Mouse (Mus musculus) left cerebral cortex, postnatal 36 days (tissue): ENCODE measurements at regions not wholly inside any gene's neighbourhood (a gene's known extent, or its start where the extent isn't known, plus 50 kb on each side); places are given as distances from the start of the nearest gene placed in this dataset.

Experiments used
- DNase-seq, 2 experiments: peaks; one replicate each; pipeline ENCODE4 v3.0.0; 2021 to 2022; ENCODE audit warnings: low spot score in 2 of 2, mixed read lengths in 1 of 2
- intact Hi-C: fragments of 180-260 bp; cut with DNase I; formaldehyde crosslinking; loops from one replicate; pipeline ENCODE4 v1.15.1; 2025

GRCm38 (mm10) chr16:85743022-85743421 is 59.9 kb downstream of the Adamts1 start:
- intact Hi-C loops, result no loop called here
- no peak for DNase-seq

GRCm38 (mm10) chr16:85738606-85739195 is 64.2 kb downstream of the Adamts1 start:
- intact Hi-C loops, result no loop called here
- no peak for DNase-seq

- intact Hi-C loops, result no loop called here
- no peak for DNase-seq
Observed at GRCm38 (mm10) chr16:85728026-85728425, 74.9 kb downstream of the Adamts1 start.

GRCm38 (mm10) chr16:85721968-85722367 is 80.9 kb downstream of the Adamts1 start:
- intact Hi-C loops, result no loop called here
- DNase-seq, result no peak

- DNase-seq, result no peak
- intact Hi-C loops, result no loop called here
Observed at GRCm38 (mm10) chr16:85712291-85712690, 90.6 kb downstream of the Adamts1 start.

GRCm38 (mm10) chr16:85704254-85705020 is 98.5 kb downstream of the Adamts1 start:
- intact Hi-C loops, result no loop called here

GRCm38 (mm10) chr16:85702889-85703480 is 99.9 kb downstream of the Adamts1 start:
- DNase-seq, result no peak
- intact Hi-C loops, result no loop called here

More at GRCm38 (mm10) chr16:85704254-85705020, 98.5 kb downstream of the Adamts1 start:
- no peak for DNase-seq

- no peak for DNase-seq
- intact Hi-C loops, result no loop called here
Observed at GRCm38 (mm10) chr16:85699329-85699728, 103.6 kb downstream of the Adamts1 start.

GRCm38 (mm10) chr16:85682721-85683120 is 120.2 kb downstream of the Adamts1 start:
- intact Hi-C loops, result no loop called here
- no peak for DNase-seq

GRCm38 (mm10) chr16:85680351-85680750 is 122.6 kb downstream of the Adamts1 start:
- no peak for DNase-seq
- intact Hi-C loops, result no loop called here

- no peak for DNase-seq
- intact Hi-C loops, result loop anchor here (5.0 to 10.0 kb wide), 6 partner anchors 304 to 941 kb away; partner anchors contain the start of gene Mrpl39
Observed at GRCm38 (mm10) chr16:85678781-85679180, 124.1 kb downstream of the Adamts1 start.

- DNase-seq, result no peak
- intact Hi-C loops, result loop anchor here (5.0 to 10.0 kb wide), 6 partner anchors 303 to 941 kb away; partner anchors contain the start of gene Mrpl39
Observed at GRCm38 (mm10) chr16:85678228-85678627, 124.7 kb downstream of the Adamts1 start.

GRCm38 (mm10) chr16:85677027-85677426 is 123.8 kb upstream of the Cyyr1 start:
- intact Hi-C loops, result loop anchor here (5.0 to 10.0 kb wide), 6 partner anchors 302 to 940 kb away; partner anchors contain the start of gene Mrpl39
- DNase-seq, result peak; percentile 18 to 26

GRCm38 (mm10) chr16:85668767-85669166 is 115.6 kb upstream of the Cyyr1 start:
- DNase-seq, result no peak
- intact Hi-C loops, result no loop called here

GRCm38 (mm10) chr16:85667790-85668189 is 114.6 kb upstream of the Cyyr1 start:
- no peak for DNase-seq
- intact Hi-C loops, result no loop called here

- no peak for DNase-seq
- intact Hi-C loops, result no loop called here
Observed at GRCm38 (mm10) chr16:85649516-85649915, 96.3 kb upstream of the Cyyr1 start.

- intact Hi-C loops, result no loop called here
- no peak for DNase-seq
Observed at GRCm38 (mm10) chr16:85640992-85641391, 87.8 kb upstream of the Cyyr1 start.

GRCm38 (mm10) chr16:85637079-85637478 is 83.9 kb upstream of the Cyyr1 start:
- intact Hi-C loops, result no loop called here
- no peak for DNase-seq

GRCm38 (mm10) chr16:85629738-85630137 is 76.5 kb upstream of the Cyyr1 start:
- intact Hi-C loops, result no loop called here
- DNase-seq, result no peak

GRCm38 (mm10) chr16:85624505-85624904 is 71.3 kb upstream of the Cyyr1 start:
- intact Hi-C loops, result no loop called here
- no peak for DNase-seq

GRCm38 (mm10) chr16:85604089-85604488 is 50.9 kb upstream of the Cyyr1 start:
- intact Hi-C loops, result no loop called here
- no peak for DNase-seq
